Mouse (Mus musculus): ENCODE measurements around the gene Mycl.

DNA sequence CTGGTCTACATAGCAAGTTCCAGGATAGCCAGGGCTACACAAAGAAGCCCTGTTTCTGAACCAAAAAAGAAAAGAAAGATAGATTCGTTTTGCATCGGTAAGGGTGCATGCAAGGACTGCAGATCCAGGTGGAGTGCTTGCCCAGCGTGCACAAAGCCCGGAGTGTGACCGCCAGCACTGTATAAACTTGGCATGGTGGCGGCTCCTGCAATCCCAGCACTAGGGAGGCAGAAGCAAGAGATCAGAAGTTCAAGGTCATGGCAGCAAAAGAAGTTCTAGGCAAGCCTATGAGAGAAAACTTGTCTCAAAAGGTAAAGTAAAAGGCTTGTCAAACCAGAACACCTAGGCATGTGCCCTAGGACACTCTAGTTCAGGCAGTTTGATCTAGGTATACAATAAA is 45.7 kb downstream of the Mycl start:
- TF ChIP-seq POLR2A (IDR thresholded peaks at IDR 0.05; ENCODE audit: low read depth, low read length) (no peak), CTCF (IDR thresholded peaks at IDR 0.05; ENCODE audit: extremely low read depth, insufficient read length, insufficient replicate concordance, low read depth, low read length) (no peak)
